Mouse (Mus musculus) monocyte, adult 5-6 weeks (primary cell): ENCODE results near the gene Alg5. TPM values are rescaled to one million over a fixed set of nuclear protein-coding genes. Genes with fewer than 3 reads are reported as not detected.
"Not testable (repeated sequence)": the region's sequence is repeated elsewhere in the genome, so short reads cannot be mapped to it uniquely, and the experiment has no call there.

Experiments used
- ATAC-seq: fragments of 153-309, 156-312 bp; replicated peaks from 2 replicates; pipeline ENCODE4 v1.8.0; 2017; ENCODE audit warnings: mild to moderate bottlenecking; ENCODE audit not compliant: low TSS enrichment, insufficient number of reproducible peaks, severe bottlenecking, poor library complexity, low FRiP score
- total RNA-seq: library from RNA; stranded (forward); fragments of 200-1000, 200-491, 200-594 nt; gene quantifications from 3 replicates; pipeline ENCODE4 v1.2.3, GENCODE M21; 2017

Alg5 gene
- 45.9 to 54.5 TPM (median 53.9 TPM) in 3 replicates for total RNA-seq

DNA sequence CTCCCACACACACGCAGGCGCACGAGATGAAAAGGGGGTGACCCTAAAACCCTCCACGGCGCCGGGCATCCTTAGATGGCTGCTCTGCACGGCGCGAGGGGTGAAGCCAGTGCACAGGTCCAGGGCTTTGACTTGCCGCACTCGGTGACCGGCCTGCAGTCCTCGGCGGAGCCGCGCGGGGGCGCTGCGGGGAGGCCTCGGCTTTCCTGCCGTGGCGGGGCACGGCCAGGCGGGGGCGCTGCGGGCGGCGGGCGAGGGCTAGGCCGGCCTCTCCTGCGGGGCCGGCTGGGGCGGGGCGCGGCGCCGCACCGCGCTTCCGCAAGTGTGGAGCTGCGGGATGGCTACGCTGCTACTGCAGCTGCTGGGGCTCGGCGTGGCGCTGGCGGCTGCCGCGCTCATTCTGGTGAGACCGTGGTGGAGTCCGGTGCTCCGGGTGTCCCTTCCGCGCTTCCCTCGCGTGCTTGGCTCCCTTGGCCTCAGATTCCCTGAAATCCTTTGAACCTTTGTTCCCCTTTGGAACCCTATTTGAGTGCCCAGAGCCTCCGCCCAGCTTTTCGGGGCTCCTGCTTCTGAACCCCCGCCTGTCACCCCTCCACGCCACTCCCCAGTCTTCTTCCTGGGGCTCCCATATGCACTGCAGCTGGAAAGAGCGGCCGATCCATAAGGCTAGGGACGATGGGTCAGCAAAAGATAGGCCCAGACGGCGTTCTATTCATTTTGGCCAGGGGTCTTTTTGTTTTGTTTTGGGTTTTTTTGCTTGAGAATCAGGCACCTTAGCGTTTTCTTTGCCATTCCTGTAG lies at the start of gene Alg5, which contains the start of gene Exosc8:
Gene Alg5, plus strand, starts transcription at position 293 of the 800 bp plus-strand sequence.
Gene Exosc8, minus strand, starts transcription at position 147 of the 800 bp plus-strand sequence.
- ATAC-seq: peak; percentile 46

DNA sequence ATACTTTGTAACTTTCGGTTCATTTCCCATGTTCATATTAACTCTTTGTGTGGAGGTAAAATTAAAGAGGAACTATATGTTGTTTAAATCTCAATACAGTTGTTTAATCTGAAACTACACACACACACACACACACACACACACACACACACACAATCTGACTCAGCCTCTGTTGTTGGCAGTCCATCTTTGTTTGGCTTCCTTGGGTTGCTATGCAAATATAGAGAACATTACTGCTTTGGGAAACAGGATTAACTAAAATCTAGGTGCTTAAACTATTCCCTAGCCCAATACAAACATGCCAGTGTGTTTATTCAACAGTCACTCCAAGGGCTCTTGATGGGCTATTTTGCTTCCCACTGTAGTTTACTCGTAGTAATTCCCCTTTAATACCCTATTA lies 48.1 kb upstream of the Alg5 start:
- ATAC-seq: no peak

DNA sequence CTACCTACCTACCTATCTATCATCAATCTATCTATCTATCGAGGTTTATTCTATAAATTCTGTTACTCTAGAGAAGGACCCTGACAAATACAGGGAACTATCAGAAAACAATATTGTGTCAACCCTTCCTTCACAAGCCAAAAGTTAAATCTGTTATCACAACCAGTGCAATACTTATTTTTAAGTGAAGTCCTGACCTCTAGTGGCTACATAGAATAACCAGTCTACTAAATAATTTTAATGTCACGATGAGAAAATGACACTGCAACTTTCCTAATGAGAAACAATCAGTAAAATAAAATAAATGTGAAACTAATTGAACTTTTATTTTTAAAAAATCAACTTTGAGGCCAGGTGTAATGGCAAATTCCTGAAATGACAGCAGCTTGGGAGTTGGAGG lies 46.2 kb upstream of the Alg5 start:
- no peak for ATAC-seq

DNA sequence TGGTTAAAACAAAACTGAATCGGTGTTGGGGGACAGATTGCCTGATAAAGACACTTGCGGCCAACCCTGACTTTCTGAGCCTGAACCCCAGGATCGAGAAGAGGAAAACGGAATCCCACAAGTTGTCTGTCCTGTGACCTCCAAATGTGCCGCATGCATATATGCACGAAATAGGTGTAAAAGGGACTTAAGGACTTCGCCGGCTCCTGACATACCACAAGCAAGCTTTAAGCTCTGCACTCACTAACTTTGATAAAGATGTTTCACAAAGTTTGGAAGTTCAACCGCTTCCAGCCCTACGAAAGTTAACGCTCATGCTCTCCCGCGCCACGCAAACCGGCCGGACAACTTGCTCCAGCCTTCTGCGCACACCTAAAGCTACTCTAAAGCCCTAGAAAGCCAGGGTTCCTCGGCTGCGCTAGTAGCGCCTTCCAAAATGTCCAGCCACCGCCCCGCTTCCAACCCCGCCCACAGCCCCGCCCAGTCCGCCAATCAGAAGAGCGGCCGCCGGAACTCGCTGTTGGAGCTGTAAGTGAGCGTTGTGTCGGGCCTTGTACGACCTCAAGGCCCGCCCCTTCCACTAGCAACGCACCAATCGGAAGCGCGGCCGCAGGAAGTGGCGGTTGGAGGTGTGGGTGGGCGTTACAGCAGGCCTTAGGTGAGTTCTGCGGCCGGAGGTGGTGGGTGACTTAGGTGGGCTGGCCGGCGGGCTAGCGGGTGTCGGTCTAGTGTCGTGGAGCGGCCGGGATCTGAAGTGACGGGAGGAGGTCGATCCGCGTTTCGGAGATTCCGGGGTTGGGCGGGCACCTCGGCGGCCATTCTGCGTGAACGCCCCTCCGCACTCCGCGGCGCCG lies 42.9 kb upstream of the Alg5 start, which contains the start of gene Supt20:
Gene Supt20, plus strand, starts transcription at position 606 of the 854 bp plus-strand sequence.
- peak; percentile 97 for ATAC-seq

DNA sequence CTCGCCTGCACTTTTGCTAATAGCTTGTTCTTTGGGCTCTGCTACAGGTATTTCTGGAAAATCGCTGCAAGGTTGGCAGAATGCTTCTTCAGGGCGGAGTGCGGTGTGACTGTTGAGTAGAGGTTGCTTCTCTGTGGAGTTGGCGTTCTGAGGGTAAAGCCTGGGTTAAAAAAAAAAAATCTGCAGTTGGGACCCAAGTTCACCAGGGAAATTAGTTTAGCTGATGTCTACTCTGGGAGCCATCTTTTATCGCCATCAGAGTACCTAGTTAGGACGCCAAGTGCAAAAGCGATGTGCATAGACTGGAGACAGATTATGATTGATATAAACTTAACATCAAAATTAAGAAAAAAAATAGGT lies 42.3 kb upstream of the Alg5 start:
- ATAC-seq: no peak

DNA sequence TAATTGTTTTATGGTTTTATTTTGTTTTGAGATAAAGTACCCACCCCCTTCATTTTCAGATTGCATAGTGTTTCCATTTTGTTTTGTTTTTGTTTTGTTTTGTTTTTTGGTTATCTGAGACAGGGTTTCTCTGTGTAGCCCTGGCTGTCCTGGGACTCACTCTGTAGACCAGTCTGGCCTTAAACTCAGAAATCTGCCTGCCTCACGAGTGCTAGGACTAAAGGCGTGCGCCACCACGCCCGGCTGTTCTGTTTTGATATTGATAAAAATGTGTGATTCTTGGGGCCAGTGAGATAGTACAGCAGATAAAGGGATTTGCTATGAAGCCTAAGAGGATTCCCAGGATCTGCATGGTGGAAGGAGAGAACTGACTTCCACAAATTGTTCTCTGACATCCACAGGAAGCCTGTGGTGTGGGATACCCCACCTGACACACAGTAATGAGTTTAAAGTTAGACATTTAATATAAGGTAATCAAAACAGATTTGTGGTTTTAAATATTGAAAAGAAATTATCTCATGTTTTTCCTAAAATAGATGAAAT lies 35.5 kb upstream of the Alg5 start:
- no peak for ATAC-seq

DNA sequence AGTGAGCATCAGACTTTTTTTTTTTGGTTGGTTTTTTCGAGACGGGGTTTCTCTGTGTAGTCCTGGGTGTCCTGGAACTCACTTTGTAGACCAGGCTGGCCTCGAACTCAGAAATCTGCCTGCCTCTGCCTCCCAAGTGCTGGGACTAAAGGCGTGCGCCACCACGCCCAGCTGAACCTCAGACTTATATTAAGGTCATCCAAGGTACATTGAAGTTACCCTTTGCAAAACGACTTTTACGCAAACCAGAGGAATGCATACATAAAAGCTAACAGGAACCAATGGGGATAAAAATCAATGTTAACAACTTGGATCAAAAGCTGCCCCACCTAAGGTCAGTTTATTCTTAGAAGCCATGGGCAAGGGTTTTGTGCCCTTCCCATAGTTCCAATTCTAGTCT lies 31.2 kb upstream of the Alg5 start:
- not testable (repeated sequence) for ATAC-seq

DNA sequence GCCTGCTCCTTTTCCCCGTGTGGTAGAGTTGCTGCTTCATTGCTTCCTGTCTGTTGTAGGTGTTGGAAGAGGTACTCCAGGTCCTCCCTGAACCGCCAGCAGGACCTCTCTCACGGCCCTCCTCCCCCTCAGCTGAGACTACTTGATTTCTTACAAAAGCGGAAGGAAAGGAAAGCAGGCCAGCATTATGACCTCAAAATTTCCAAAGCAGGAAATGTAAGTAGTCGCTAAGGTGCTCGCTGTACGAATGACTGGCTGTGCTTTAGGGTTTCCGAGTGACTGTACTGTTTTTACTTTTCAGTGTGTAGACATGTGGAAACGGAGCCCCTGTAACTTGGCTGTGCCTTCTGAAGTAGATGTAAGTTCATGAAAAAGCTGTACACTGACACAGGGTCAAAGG lies 26.4 kb upstream of the Alg5 start:
- peak; percentile 88 for ATAC-seq

DNA sequence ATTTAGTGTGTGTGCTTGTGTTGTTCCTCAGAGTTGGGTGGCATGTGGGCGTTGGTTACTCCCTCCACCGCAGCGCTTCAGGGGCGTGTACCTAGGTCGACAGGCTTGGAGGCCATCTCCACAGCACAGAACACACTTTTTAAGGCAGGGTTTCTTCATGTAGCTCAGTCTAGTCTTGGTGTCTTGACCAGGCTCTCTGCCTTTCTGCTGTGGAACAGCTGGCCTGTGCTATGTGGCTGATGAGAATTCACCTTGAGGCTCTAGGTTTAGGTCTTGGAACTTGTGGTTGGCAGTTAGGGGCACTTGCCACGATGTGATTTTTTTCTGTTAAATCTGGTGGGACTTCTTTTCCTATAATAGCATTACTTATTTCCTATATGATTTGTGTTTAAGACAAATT lies 21.1 kb upstream of the Alg5 start, which contains the start of gene Gm21958:
Gene Gm21958, minus strand, starts transcription at position 101 of the 400 bp plus-strand sequence.
- ATAC-seq: no peak

DNA sequence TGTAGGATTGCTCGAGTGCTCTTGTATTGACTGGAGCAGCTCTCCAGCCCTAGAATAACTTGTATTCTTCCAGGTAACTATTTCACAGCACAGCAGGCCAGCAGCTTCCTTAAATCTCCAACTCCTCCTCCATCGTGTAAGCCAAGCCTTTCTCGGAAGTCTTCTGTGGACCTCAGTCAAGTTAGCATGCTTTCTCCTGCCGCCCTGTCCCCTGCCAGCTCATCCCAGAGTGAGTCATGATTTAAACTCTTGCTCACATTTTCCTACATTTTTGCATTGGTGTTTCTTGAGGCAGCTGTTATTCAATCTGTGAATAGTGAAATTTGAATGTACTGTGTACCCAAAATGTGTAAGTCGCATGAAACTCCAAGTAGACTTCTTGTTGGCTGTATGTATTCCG lies 19.9 kb upstream of the Alg5 start:
- ATAC-seq: no peak

DNA sequence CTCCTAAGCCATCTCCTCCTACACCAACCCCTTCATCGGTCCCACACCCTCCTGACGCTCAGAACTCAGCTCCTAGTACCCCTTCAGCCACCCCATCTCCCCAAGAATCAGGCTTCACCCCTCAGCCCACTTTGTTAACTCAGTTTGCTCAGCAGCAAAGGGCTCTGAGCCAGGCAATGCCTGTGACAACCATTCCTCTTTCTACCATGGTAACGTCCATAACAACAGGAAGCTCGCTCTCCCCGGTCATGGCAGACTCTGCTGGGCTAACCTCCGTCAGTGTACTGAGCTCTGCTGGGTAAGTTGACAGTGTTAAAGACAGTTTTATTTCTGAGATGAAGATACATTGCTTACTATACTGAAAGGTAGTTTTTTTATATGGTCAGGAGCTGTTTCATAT lies 18.0 kb upstream of the Alg5 start:
- no peak for ATAC-seq

DNA sequence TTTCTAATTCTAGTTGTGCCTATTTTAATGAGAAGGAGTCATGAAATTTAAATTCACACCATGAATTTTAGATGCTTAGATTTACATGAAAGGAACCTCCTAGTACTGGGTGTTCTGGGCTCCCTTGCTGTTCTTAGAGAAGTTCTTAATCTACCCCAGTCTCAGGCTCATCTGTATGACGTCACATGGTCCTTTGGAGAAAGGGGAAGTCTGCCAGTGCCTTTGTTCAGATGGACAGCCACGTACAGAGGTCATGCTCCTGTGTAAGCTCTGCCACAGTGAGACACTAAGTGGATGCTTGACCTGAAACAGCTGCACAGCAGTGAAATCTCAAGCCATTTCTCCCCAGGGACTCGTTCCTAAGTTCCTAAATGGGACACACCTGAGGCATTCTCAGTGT lies 16.4 kb upstream of the Alg5 start:
- peak; percentile 90 for ATAC-seq

DNA sequence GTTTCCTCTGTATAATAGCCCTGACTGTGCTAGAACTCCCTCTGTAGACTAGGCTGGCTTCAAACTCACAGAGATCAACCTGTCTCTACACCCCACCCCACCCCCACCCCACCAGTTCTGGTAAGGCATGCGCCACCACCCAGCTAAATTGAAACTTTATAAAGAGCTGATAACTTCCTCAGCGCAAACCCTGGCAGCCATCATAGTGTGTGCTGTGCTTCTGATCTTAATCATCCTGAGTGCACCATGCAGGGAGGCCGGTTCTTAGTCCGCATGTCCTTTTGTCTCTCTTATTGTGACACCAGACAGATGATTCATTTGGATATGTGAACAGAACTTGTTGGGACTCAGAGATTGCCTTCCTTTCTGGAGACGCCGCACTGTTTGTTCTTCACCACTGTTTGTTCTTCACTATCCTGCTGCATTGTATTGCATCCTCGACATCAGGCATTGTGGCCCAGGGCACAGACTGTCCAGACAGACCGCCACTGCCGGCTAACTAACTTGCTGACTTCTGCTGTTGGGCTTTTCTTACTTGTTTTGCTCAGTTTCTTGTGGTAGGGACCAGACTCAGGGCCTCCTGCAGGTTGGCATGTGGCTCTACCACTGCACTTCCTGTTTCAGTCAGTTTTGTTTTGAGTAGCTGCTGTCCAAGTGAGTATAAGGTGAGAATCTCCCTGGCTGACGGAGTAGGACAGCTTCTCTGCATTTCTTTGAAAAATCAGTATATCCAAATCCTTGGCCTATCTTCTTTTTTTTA lies 11.4 kb upstream of the Alg5 start:
- ATAC-seq: peak; percentile 94

DNA sequence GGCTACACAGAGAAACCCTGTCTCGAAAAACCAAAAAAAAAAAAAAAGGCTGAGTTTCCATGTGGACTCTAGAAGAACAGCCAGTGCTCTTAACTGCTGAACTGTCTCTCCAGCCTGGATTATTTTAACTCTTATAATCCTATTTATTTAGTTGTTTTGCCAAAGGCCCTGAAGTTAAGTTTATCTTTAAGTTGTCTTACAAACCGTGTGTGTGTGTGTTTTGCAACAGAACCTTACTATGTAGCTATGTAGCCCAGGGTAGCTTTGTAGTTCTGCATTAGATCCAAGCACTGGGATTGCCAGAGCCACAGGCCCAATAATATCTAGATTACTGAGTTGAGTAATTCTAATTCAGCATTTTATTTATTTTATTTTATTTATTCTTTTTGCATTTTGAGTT lies 10.0 kb upstream of the Alg5 start:
- no peak for ATAC-seq

DNA sequence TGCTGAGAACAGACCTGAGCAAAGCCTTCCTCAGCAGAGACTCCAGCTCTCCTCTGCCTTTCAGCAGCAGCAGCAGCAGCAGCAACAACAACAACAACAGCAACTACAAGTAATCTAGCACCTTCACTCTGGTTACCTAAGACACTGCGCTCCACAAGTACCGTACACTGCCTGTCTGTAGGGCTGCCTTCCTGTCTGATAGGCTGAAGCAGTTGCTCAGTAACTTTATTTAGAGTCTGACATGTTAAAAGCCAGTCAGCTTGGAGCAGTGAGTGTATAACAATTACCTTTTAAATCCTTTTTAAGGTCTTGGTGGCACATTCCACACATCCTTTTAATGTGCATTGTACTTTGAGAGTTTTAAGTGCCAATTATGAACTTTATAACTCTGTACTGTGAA lies 7.8 kb upstream of the Alg5 start:
- ATAC-seq: no peak

DNA sequence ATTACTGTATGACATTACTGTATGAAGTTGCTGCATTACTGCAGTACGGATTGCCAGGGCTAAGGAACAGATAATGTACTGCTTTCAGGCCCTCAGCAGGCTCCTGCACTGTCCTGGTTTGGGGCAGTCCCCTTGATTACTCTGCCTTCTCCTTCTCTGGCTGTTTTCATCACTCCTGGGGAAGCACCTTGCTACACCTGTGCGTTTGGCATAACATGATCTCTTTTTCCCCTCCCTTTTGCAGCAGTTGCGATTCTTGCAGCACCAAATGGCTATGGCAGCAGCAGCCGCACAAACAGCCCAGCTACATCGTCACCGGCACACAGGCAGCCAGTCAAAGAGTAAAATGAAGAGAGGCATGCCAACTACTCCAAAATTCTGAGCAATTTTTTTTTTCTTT lies 7.2 kb upstream of the Alg5 start:
- no peak for ATAC-seq

DNA sequence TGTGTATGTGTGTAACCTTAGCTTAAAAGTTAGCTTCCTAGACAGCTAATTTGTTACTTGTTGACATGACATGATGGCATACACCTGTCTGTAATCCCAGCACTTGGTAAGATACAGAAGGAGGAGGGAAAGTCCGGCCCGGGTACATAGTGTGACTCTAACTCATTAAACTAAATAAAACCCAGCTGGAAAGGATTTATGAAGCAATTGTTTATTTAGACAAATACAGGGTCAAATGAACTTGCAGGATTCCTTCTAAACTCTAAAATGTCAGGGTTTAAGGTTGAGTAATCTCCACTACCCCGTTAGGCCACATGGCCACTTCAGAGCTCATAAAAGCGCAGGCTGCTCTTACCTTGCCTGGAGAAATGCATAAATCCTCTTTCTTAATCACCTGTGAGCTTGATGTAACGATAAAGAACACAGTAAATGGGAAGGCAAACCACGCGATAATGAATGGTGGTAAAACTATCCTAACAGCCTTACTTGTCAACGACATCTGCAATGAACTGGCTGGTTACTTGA lies 3.7 kb upstream of the Alg5 start:
- no peak for ATAC-seq

DNA sequence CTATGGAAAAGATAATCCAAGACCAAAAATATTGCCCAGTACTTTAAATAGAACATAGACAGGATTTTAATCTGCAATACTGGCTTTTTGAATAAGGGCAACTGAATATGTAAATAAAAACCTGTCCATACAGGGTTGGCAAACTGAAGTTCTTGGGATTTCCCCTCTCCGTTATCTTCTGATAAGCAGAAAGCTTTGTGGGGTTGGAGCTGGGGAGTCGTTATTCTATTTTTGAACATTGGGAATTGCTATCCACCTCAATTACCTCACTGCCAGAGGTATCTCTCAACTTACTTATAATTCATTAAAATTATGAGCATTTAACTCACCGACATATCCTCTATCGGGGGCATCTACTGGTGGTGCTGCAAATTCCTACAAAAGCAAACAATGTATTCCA lies 3.0 kb upstream of the Alg5 start:
- no peak for ATAC-seq
